Comparison of ENCODE assay signal across 12 mouse cellular contexts in the genomic region with DNA sequence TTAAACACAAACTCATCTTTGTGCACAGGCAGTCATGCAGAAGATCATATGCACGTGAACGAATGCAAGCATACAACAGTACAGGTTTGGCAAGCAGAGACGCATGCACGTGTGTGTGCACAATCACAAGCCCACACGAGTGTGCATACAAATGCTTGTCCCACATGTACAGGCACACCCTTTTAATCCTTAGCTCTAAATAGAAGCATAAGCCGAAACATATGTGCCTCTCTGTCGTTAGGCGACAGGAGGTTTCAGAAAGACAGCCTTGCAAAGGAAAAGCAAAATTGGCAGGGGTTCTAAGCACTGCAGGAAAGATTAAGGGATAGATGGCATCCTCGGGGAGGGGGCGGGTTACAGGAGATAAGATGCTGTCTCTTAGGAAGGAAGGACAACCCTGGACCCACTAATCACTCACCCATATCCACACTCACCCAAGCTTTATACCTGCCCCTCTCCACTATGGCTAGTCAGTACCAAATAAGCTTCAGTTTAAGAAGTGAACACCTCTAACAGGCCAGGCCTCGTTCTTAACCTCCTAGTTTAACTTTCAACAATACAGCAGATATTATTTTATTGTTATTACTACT. TPM values are rescaled to one million over a fixed set of nuclear protein-coding genes. Genes with fewer than 3 reads are reported as not detected.
DNase-seq lines count a peak whose midpoint lies in the region; ATAC-seq and TF ChIP-seq lines count a peak whose summit lies in the region.
"Had no signal": no experiment of that assay in that cellular context is flagged by ENCODE, and none has a peak within 500 bp of the region (broad histone marks: within the 10 kb centered on the region; RNA-seq: fewer than 3 reads in every experiment).

No protein-coding gene starts in this region.

- no peak overlapping the region for H3K4me3 ChIP-seq in intestine, postnatal 0 days (ENCODE audit: low read depth, low read length)
- no peak overlapping the region for H3K4me3 ChIP-seq in small intestine, adult 2 months (ENCODE audit: low read depth, low read length)
- H3K4me3 ChIP-seq: heart, embryonic 10.5 days had no signal

- no peaks in the 10 kb centered on the region for H3K9me3 ChIP-seq in intestine, postnatal 0 days (ENCODE audit: control insufficient read depth)
- H3K9me3 ChIP-seq: heart, embryonic 10.5 days had no signal

- H3K27ac ChIP-seq in intestine, postnatal 0 days (ENCODE audit: low read depth, low read length) = no peak overlapping the region
- peak overlapping the region; percentile 4; the same call in 1 of the 2 replicates for H3K27ac ChIP-seq in small intestine, adult 2 months (ENCODE audit: insufficient read depth, low read depth, low read length)
- H3K27ac ChIP-seq: heart, embryonic 10.5 days had no signal

- DNase-seq in frontal cortex, postnatal 10 days (ENCODE audit: low spot score in 2 of 2) = no peak
- peak; percentile 44 for DNase-seq in retina, adult 2 months (ENCODE audit: low read depth, low spot score)
- DNase-seq in retina, embryonic 14.5 days (ENCODE audit: low spot score) = no peak
- DNase-seq in adrenal gland, adult 18-20 months (ENCODE audit: low spot score in 2 of 2) = no peak

- TF ChIP-seq CTCF in intestine, postnatal 0 days (IDR thresholded peaks at IDR 0.05; ENCODE audit: low read depth) = no peak
- no peak for TF ChIP-seq CTCF in small intestine, adult 2 months (IDR thresholded peaks at IDR 0.05; ENCODE audit: extremely low read depth, insufficient read length, insufficient replicate concordance, low read depth, low read length)

- 83% methylated on average over 11 of the region's 11 CpGs for WGBS in intestine, postnatal 0 days
- 41% methylated on average over 11 of the region's 11 CpGs for WGBS in small intestine, adult 2 months

- H3K4me2 ChIP-seq in intestine, postnatal 0 days (replicated peaks; ENCODE audit: low read depth) = no peak overlapping the region

- TF ChIP-seq POLR2A in small intestine, adult 2 months (IDR thresholded peaks at IDR 0.05; ENCODE audit: low read depth, low read length) = no peak

- H3K9ac ChIP-seq in intestine, postnatal 0 days (ENCODE audit: low read depth, low read length) = no peak overlapping the region

- no peaks in the 10 kb centered on the region for H3K4me1 ChIP-seq in intestine, postnatal 0 days (replicated peaks; ENCODE audit: control insufficient read depth, insufficient read depth, low read length)
- peaks cover 9% of the 10 kb centered on the region; the same call in 1 of the 2 replicates for H3K4me1 ChIP-seq in small intestine, adult 2 months (ENCODE audit: control insufficient read depth, insufficient read depth, insufficient read length, low read length)
- H3K4me1 ChIP-seq: heart, embryonic 10.5 days had no signal

- no peaks in the 10 kb centered on the region for H3K36me3 ChIP-seq in intestine, postnatal 0 days (ENCODE audit: control insufficient read depth, insufficient read depth)
- no peaks in the 10 kb centered on the region for H3K36me3 ChIP-seq in small intestine, adult 2 months (ENCODE audit: control insufficient read depth, insufficient read depth, low read length)
- H3K36me3 ChIP-seq: heart, embryonic 10.5 days had no signal

- ATAC-seq in frontal cortex, adult (ENCODE audit: low TSS enrichment) = peak; percentile 88
- ATAC-seq in intestine, postnatal 0 days = 0 out of 2 replicates have a peak, but pooled peaks have one; percentile 6
- ATAC-seq in erythroid progenitor cell, adult 5-6 weeks (replicated peaks; ENCODE audit: low FRiP score, poor library complexity, severe bottlenecking) = no peak
- ATAC-seq: CD4-positive, CD25-positive, alpha-beta regulatory T cell, adult 4 months had no signal

- no peaks in the 10 kb centered on the region for H3K27me3 ChIP-seq in intestine, postnatal 0 days (replicated peaks; ENCODE audit: control insufficient read depth, insufficient read depth, low read length)
- H3K27me3 ChIP-seq in small intestine, adult 2 months (ENCODE audit: control insufficient read depth, insufficient read depth, low read length) = no peaks in the 10 kb centered on the region

RNA-seq across cellular contexts. Expression of gene Strbp, which starts 19.9 kb away (rescaled TPM):
- 20.4 and 22.5 TPM in 2 replicates for polyA plus RNA-seq in intestine, postnatal 0 days (2015; fragmentation: Nextera tagmentation; extraction: Ambion mirVana)
- polyA plus RNA-seq in small intestine, adult 2 months (2012; rRNA removed) = 1.2 and 2.7 TPM in 2 replicates
- 10 to 100 TPM; 28.2 to 53.9 TPM for total RNA-seq in adrenal gland, adult 18-20 months (2021)
- total RNA-seq in erythroid progenitor cell, adult 5-6 weeks (2015; ENCODE audit: low replicate concordance) = 27.2 and 33.2 TPM in 2 replicates
- total RNA-seq in erythroid progenitor cell, adult 5-6 weeks (2017; ENCODE audit: low replicate concordance) = 17.4 and 30.9 TPM in 2 replicates

RNA-seq across cellular contexts. Expression of gene Crb2, which starts 52.5 kb away (rescaled TPM):
- polyA plus RNA-seq in intestine, postnatal 0 days (2015; fragmentation: Nextera tagmentation; extraction: Ambion mirVana) = 0.51 and 0.60 TPM in 2 replicates
- 0.14 and 0.48 TPM in 2 replicates for polyA plus RNA-seq in small intestine, adult 2 months (2012; rRNA removed)
- under 1 TPM; 0.33 to 0.38 TPM for total RNA-seq in adrenal gland, adult 18-20 months (2021)
- total RNA-seq in erythroid progenitor cell, adult 5-6 weeks (2015; ENCODE audit: low replicate concordance) = not detected in 2 replicates
- total RNA-seq in erythroid progenitor cell, adult 5-6 weeks (2017; ENCODE audit: low replicate concordance) = not detected in 2 replicates
- total RNA-seq: hematopoietic stem cell, adult 5-6 weeks; megakaryocyte progenitor cell, adult 5-6 weeks had no signal
